Mouse (Mus musculus): ENCODE results near the gene Epo. TPM values are rescaled to one million over a fixed set of nuclear protein-coding genes. Genes with fewer than 3 reads are reported as not detected.

Epo gene
- total RNA-seq (2014; rRNA removed) (not detected in 2 replicates), polyA plus RNA-seq (2015; fragmentation: Nextera tagmentation; extraction: Ambion mirVana) (not detected in 2 replicates)

- Histone ChIP-seq H3K9ac (peak within 1 kb of the TSS; percentile 98), H3K9me3 (ENCODE audit: low read length) (no peaks in the 10 kb centered on the region), H3K4me2 (ENCODE audit: low read depth) (peak within 1 kb of the TSS; percentile 90), H3K4me1 (ENCODE audit: insufficient read depth) (no peaks in the 10 kb centered on the region), H3K27me3 (ENCODE audit: insufficient read depth, low read length) (no peaks in the 10 kb centered on the region), H3K4me3 (ENCODE audit: low read depth, low read length) (peak within 1 kb of the TSS; percentile 58), H3K36me3 (ENCODE audit: insufficient read depth) (peaks cover 19% of the 10 kb centered on the region), H3K27ac (ENCODE audit: low read depth, low read length) (peak within 1 kb of the TSS; percentile 98)
- no peak; the same call in 1 of the 2 replicates for TF ChIP-seq CTCF (IDR thresholded peaks at IDR 0.05; ENCODE audit: low read depth)
- DNase-seq, result peak; percentile 99
- under 1% methylated on average over 40 of the region's 40 CpGs for WGBS
- ATAC-seq, result peak; percentile 71
These were observed at the start of gene Epo, which contains the start of gene Gnb2 for GRCm38 (mm10) chr5:137533117-137533827. Epo (minus strand) TSS chr5:137533242. Gnb2 (minus strand) TSS chr5:137533510.

DNA sequence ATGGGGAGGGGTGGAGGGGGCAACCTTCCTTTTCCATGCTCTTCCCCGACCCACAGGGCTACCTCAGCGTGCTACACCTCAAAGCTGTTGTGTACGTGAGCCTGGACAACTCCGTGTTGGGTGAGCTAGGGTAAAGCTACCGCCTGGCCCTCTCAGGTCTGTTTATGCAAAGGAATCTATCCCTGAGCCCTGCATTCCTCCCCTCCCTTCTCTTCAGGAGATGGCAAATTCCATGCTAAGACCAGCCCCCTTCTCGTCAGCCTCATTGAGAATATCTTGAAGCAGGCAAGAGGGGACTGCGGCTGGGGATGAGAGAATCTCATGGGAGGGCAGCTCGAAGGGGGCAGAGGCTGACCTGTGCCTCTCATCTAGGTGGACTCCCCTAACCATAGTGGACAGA lies 49.7 kb upstream of the Epo start:
- H3K9ac ChIP-seq, result peak overlapping the region; percentile 54
- peak overlapping the region; percentile 82 for H3K27ac ChIP-seq (ENCODE audit: low read depth, low read length)

DNA sequence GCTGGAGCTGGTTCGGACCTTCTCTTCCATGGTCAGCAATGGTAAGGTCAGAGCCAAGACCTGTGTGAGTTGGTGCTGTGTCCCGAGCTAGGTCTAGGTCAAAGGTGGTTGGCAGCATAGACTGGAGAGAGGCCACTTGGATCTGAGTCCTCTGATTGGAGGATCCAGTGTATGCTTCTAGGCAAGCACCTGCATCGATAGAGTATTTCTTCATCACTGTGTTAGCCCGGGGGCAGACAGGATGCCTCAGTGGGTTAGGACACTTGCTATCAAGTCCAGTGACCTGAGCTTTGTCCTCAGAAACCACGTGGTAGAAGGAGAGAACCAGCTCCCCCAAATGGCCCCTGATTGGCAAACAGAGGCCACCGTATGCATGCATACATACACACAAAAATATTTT lies 47.2 kb upstream of the Epo start:
- Histone ChIP-seq H3K9me3 (ENCODE audit: low read length) (no peaks in the 10 kb centered on the region), H3K4me3 (ENCODE audit: low read depth, low read length) (no peak overlapping the region), H3K4me1 (ENCODE audit: insufficient read depth) (0 out of 2 replicates have a peak, but pooled peaks cover 7% of the 10 kb centered on the region), H3K4me2 (ENCODE audit: low read depth) (no peak overlapping the region), H3K36me3 (ENCODE audit: insufficient read depth) (no peaks in the 10 kb centered on the region), H3K9ac (no peak overlapping the region), H3K27ac (ENCODE audit: low read depth, low read length) (no peak overlapping the region), H3K27me3 (ENCODE audit: insufficient read depth, low read length) (no peaks in the 10 kb centered on the region)
- TF ChIP-seq CTCF (IDR thresholded peaks at IDR 0.05; ENCODE audit: low read depth), result no peak
- ATAC-seq (no peak), DNase-seq (no peak)
- 82% methylated on average over 6 of the region's 6 CpGs for WGBS

More for the DNA sequence above, 49.7 kb upstream of the Epo start:
- Histone ChIP-seq H3K4me1 (ENCODE audit: insufficient read depth) (0 out of 2 replicates have a peak, but pooled peaks cover 7% of the 10 kb centered on the region), H3K4me2 (ENCODE audit: low read depth) (peak overlapping the region; percentile 54), H3K4me3 (ENCODE audit: low read depth, low read length) (peak overlapping the region; percentile 35), H3K9me3 (ENCODE audit: low read length) (no peaks in the 10 kb centered on the region), H3K27me3 (ENCODE audit: insufficient read depth, low read length) (no peaks in the 10 kb centered on the region), H3K36me3 (ENCODE audit: insufficient read depth) (no peaks in the 10 kb centered on the region)
- DNase-seq (no peak), ATAC-seq (no peak)
- 56% methylated on average over 8 of the region's 8 CpGs for WGBS
- TF ChIP-seq CTCF (IDR thresholded peaks at IDR 0.05; ENCODE audit: low read depth), result no peak

- 11% methylated on average over 27 of the region's 27 CpGs for WGBS
- H3K9me3 ChIP-seq (ENCODE audit: low read length), result no peaks in the 10 kb centered on the region
- peak overlapping the region; percentile 46 for H3K4me2 ChIP-seq (ENCODE audit: low read depth)
- H3K36me3 ChIP-seq (ENCODE audit: insufficient read depth), result no peaks in the 10 kb centered on the region
- peak; percentile 41 for TF ChIP-seq CTCF (IDR thresholded peaks at IDR 0.05; ENCODE audit: low read depth)
- no peaks in the 10 kb centered on the region for H3K27me3 ChIP-seq (ENCODE audit: insufficient read depth, low read length)
- H3K4me1 ChIP-seq (ENCODE audit: insufficient read depth), result no peaks in the 10 kb centered on the region
- peak overlapping the region; percentile 33 for H3K9ac ChIP-seq
- peak; percentile 43 for DNase-seq
- H3K27ac ChIP-seq (ENCODE audit: low read depth, low read length), result no peak overlapping the region
- ATAC-seq, result peak; percentile 64
- peak overlapping the region; percentile 27 for H3K4me3 ChIP-seq (ENCODE audit: low read depth, low read length)
These were observed 41.4 kb upstream of the Epo start for GRCm38 (mm10) chr5:137574470-137574901.

- no peak overlapping the region for H3K27ac ChIP-seq (ENCODE audit: low read depth, low read length)
- no peak for TF ChIP-seq CTCF (IDR thresholded peaks at IDR 0.05; ENCODE audit: low read depth)
- H3K4me3 ChIP-seq (ENCODE audit: low read depth, low read length), result no peak overlapping the region
- no peaks in the 10 kb centered on the region for H3K27me3 ChIP-seq (ENCODE audit: insufficient read depth, low read length)
- ATAC-seq (no peak), DNase-seq (no peak)
- WGBS, result 80% methylated on average over 17 of the region's 17 CpGs
- H3K9me3 ChIP-seq (ENCODE audit: low read length), result no peaks in the 10 kb centered on the region
- H3K4me1 ChIP-seq (ENCODE audit: insufficient read depth), result no peaks in the 10 kb centered on the region
- peaks cover 8% of the 10 kb centered on the region for H3K36me3 ChIP-seq (ENCODE audit: insufficient read depth)
- no peak overlapping the region for H3K9ac ChIP-seq
- H3K4me2 ChIP-seq (ENCODE audit: low read depth), result no peak overlapping the region
These were observed 37.9 kb upstream of the Epo start for GRCm38 (mm10) chr5:137570691-137571586.

GRCm38 (mm10) chr5:137570181-137570580 lies 37.1 kb upstream of the Epo start:
- peaks cover 8% of the 10 kb centered on the region for H3K36me3 ChIP-seq (ENCODE audit: insufficient read depth)
- no peak overlapping the region for H3K4me3 ChIP-seq (ENCODE audit: low read depth, low read length)
- no peaks in the 10 kb centered on the region for H3K4me1 ChIP-seq (ENCODE audit: insufficient read depth)
- DNase-seq (no peak), ATAC-seq (no peak)
- H3K9me3 ChIP-seq (ENCODE audit: low read length), result no peaks in the 10 kb centered on the region
- no peak overlapping the region for H3K4me2 ChIP-seq (ENCODE audit: low read depth)
- H3K27ac ChIP-seq (ENCODE audit: low read depth, low read length), result no peak overlapping the region
- H3K9ac ChIP-seq, result no peak overlapping the region
- H3K27me3 ChIP-seq (ENCODE audit: insufficient read depth, low read length), result no peaks in the 10 kb centered on the region
- WGBS, result 59% methylated on average over 7 of the region's 7 CpGs
- no peak for TF ChIP-seq CTCF (IDR thresholded peaks at IDR 0.05; ENCODE audit: low read depth)
